Mouse (Mus musculus): ENCODE data around the gene Avil. TPM values are rescaled to one million over a fixed set of nuclear protein-coding genes. Genes with fewer than 3 reads are reported as not detected.

Avil gene
- polyA plus RNA-seq, 1 experiment from 2014 or later = 0.13 TPM

GRCm38 (mm10) chr10:126990313-126991056 is 10.0 kb upstream of the Avil start:
- TF ChIP-seq CTCF (IDR thresholded peaks at IDR 0.05) (peak; percentile 97), EP300 (IDR thresholded peaks at IDR 0.05) (no peak)
- H3K9ac ChIP-seq (replicated peaks; ENCODE audit: low read depth) = no peak overlapping the region
- no peak overlapping the region for H3K27ac ChIP-seq (ENCODE audit: low read length)
- DNase-seq (ENCODE audit: low spot score) (peak; percentile 96), ATAC-seq (peak; percentile 85)
- H3K4me2 ChIP-seq (replicated peaks; ENCODE audit: low read depth, low read length) = no peak overlapping the region
- peaks cover 29% of the 10 kb centered on the region; the same call in 1 of the 2 replicates for H3K36me3 ChIP-seq (ENCODE audit: insufficient read depth, low read length)
- 41% methylated on average over 7 of the region's 7 CpGs for WGBS
- H3K4me3 ChIP-seq (ENCODE audit: low read depth, low read length) = no peak overlapping the region
- H3K4me1 ChIP-seq (ENCODE audit: insufficient read depth, low read depth, low read length) = peaks cover 39% of the 10 kb centered on the region
- H3K9me3 ChIP-seq (ENCODE audit: low read length) = no peaks in the 10 kb centered on the region
- H3K27me3 ChIP-seq (replicated peaks; ENCODE audit: insufficient read depth, low read length) = no peaks in the 10 kb centered on the region

- Histone ChIP-seq H3K36me3 (ENCODE audit: insufficient read depth, low read length) (peaks cover 29% of the 10 kb centered on the region; the same call in 1 of the 2 replicates), H3K27me3 (replicated peaks; ENCODE audit: insufficient read depth, low read length) (no peaks in the 10 kb centered on the region), H3K4me3 (ENCODE audit: low read depth, low read length) (no peak overlapping the region), H3K4me1 (ENCODE audit: insufficient read depth, low read depth, low read length) (peaks cover 28% of the 10 kb centered on the region), H3K27ac (ENCODE audit: low read length) (no peak overlapping the region), H3K4me2 (replicated peaks; ENCODE audit: low read depth, low read length) (no peak overlapping the region), H3K9me3 (ENCODE audit: low read length) (no peaks in the 10 kb centered on the region), H3K9ac (replicated peaks; ENCODE audit: low read depth) (no peak overlapping the region)
- ATAC-seq (no peak), DNase-seq (ENCODE audit: low spot score) (no peak)
- WGBS = 72% methylated on average over 3 of the region's 3 CpGs
- TF ChIP-seq EP300 (IDR thresholded peaks at IDR 0.05) (no peak), CTCF (IDR thresholded peaks at IDR 0.05) (no peak)
These were observed 8.8 kb upstream of the Avil start for GRCm38 (mm10) chr10:126991676-126992075.

- peaks cover 35% of the 10 kb centered on the region; the same call in 1 of the 2 replicates for H3K36me3 ChIP-seq (ENCODE audit: insufficient read depth, low read length)
- TF ChIP-seq CTCF (IDR thresholded peaks at IDR 0.05) = no peak
- no peak for TF ChIP-seq EP300 (IDR thresholded peaks at IDR 0.05)
These were observed 6.9 kb upstream of the Avil start for GRCm38 (mm10) chr10:126993621-126994020.

GRCm38 (mm10) chr10:126997340-126998113 is 3.0 kb upstream of the Avil start:
- Histone ChIP-seq H3K4me3 (ENCODE audit: low read depth, low read length) (no peak overlapping the region), H3K27me3 (replicated peaks; ENCODE audit: insufficient read depth, low read length) (no peaks in the 10 kb centered on the region), H3K4me1 (ENCODE audit: insufficient read depth, low read depth, low read length) (no peaks in the 10 kb centered on the region), H3K4me2 (replicated peaks; ENCODE audit: low read depth, low read length) (no peak overlapping the region), H3K9me3 (ENCODE audit: low read length) (no peaks in the 10 kb centered on the region), H3K27ac (ENCODE audit: low read length) (no peak overlapping the region), H3K9ac (replicated peaks; ENCODE audit: low read depth) (no peak overlapping the region), H3K36me3 (ENCODE audit: insufficient read depth, low read length) (peaks cover 34% of the 10 kb centered on the region; the same call in 1 of the 2 replicates)
- DNase-seq (ENCODE audit: low spot score) (no peak), ATAC-seq (0 out of 2 replicates have a peak, but pooled peaks have one; percentile 8)
- no peak for TF ChIP-seq CTCF (IDR thresholded peaks at IDR 0.05)
- no peak for TF ChIP-seq EP300 (IDR thresholded peaks at IDR 0.05)
- 51% methylated on average over 13 of the region's 13 CpGs for WGBS

More at GRCm38 (mm10) chr10:126993621-126994020, 6.9 kb upstream of the Avil start:
- Histone ChIP-seq H3K9me3 (ENCODE audit: low read length) (no peaks in the 10 kb centered on the region), H3K9ac (replicated peaks; ENCODE audit: low read depth) (no peak overlapping the region), H3K4me1 (ENCODE audit: insufficient read depth, low read depth, low read length) (peaks cover 11% of the 10 kb centered on the region), H3K4me3 (ENCODE audit: low read depth, low read length) (no peak overlapping the region), H3K27ac (ENCODE audit: low read length) (no peak overlapping the region), H3K4me2 (replicated peaks; ENCODE audit: low read depth, low read length) (no peak overlapping the region), H3K27me3 (replicated peaks; ENCODE audit: insufficient read depth, low read length) (no peaks in the 10 kb centered on the region)
- ATAC-seq (no peak), DNase-seq (ENCODE audit: low spot score) (no peak)
- 76% methylated on average over 3 of the region's 3 CpGs for whole genome bisulfite sequencing

GRCm38 (mm10) chr10:127001297-127001696 is 788 bp downstream of the Avil start:
- ATAC-seq = no peak
- WGBS = 77% methylated on average over 9 of the region's 9 CpGs
- Histone ChIP-seq H3K27ac (ENCODE audit: low read length) (no peak overlapping the region), H3K9ac (replicated peaks; ENCODE audit: low read depth) (no peak overlapping the region), H3K4me2 (replicated peaks; ENCODE audit: low read depth, low read length) (no peak overlapping the region), H3K9me3 (ENCODE audit: low read length) (no peaks in the 10 kb centered on the region), H3K27me3 (replicated peaks; ENCODE audit: insufficient read depth, low read length) (no peaks in the 10 kb centered on the region), H3K4me1 (ENCODE audit: insufficient read depth, low read depth, low read length) (no peaks in the 10 kb centered on the region), H3K36me3 (ENCODE audit: insufficient read depth, low read length) (peaks cover 12% of the 10 kb centered on the region; the same call in 1 of the 2 replicates), H3K4me3 (ENCODE audit: low read depth, low read length) (no peak overlapping the region)
- no peak for DNase-seq (ENCODE audit: low spot score)
- TF ChIP-seq CTCF (IDR thresholded peaks at IDR 0.05) (no peak), EP300 (IDR thresholded peaks at IDR 0.05) (no peak)

GRCm38 (mm10) chr10:127002056-127002455 is 1.5 kb downstream of the Avil start:
- ATAC-seq (no peak), DNase-seq (ENCODE audit: low spot score) (no peak)
- H3K27me3 ChIP-seq (replicated peaks; ENCODE audit: insufficient read depth, low read length) = no peaks in the 10 kb centered on the region
- H3K36me3 ChIP-seq (ENCODE audit: insufficient read depth, low read length) = peaks cover 12% of the 10 kb centered on the region; the same call in 1 of the 2 replicates
- H3K4me3 ChIP-seq (ENCODE audit: low read depth, low read length) = no peak overlapping the region
- H3K4me2 ChIP-seq (replicated peaks; ENCODE audit: low read depth, low read length) = no peak overlapping the region
- H3K27ac ChIP-seq (ENCODE audit: low read length) = no peak overlapping the region
- no peak overlapping the region for H3K9ac ChIP-seq (replicated peaks; ENCODE audit: low read depth)
- WGBS = 77% methylated on average over 1 of the region's 1 CpGs
- TF ChIP-seq CTCF (IDR thresholded peaks at IDR 0.05) (no peak), EP300 (IDR thresholded peaks at IDR 0.05) (no peak)
- H3K9me3 ChIP-seq (ENCODE audit: low read length) = no peaks in the 10 kb centered on the region
- H3K4me1 ChIP-seq (ENCODE audit: insufficient read depth, low read depth, low read length) = no peaks in the 10 kb centered on the region

All from lung, postnatal 0 days (tissue).